Mouse (Mus musculus) urinary bladder, postnatal 36 days (tissue): Measurements from ENCODE around the gene Slc45a3.

Experiments
- DNase-seq, 2 experiments: peaks; one replicate each; pipeline ENCODE4 v3.0.0; 2022; ENCODE audit warnings: low spot score in 2 of 2, mixed read lengths in 1 of 2

Slc45a3 gene

DNA sequence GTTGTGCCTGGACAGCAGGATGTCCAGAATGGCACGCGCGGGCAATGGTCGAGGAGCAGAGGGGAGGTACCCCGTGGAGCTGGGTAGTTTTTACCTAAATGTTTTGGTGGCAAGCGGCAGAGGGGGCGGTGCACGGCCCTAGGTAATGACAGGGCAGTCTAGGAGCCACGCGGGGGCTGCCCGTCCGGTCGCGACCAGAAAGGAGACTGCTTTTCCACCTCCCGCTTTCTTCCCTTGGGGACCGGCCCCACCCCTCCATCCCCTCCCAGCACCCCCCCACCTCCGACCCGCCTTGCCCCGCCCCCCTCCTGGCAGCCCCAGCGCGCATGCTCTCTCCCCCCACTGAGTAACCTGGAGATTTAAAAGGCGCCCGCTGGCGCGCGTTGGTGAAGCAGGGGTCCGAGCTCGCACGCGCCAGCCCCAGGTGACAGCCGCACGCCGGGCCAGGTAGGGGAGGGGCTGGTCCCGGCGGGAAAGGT is at the start of gene Slc45a3:
TSS of gene Slc45a3 (plus strand) at position 362 of the 479 bp plus-strand sequence.
- DNase-seq: no peak

DNA sequence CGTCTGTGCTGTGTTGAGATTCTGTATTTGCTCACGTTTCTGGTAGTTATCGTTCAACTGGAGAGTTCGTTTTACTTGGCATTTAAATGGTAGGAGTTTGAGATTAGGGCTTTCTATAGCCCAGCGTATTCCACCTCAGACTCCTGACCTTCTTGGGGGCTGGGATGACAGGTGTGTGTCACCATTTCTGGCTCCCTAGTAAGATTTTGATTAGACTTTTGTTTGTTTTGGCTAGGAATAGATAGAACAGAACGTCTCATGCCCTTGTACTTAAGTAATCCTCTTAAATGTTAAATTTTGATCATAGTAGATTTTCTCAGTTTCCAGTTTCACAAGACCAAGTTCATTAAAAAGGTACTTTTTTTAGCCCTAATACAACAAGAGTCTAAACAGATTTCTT is 45.1 kb upstream of the Slc45a3 start:
- DNase-seq: no peak

DNA sequence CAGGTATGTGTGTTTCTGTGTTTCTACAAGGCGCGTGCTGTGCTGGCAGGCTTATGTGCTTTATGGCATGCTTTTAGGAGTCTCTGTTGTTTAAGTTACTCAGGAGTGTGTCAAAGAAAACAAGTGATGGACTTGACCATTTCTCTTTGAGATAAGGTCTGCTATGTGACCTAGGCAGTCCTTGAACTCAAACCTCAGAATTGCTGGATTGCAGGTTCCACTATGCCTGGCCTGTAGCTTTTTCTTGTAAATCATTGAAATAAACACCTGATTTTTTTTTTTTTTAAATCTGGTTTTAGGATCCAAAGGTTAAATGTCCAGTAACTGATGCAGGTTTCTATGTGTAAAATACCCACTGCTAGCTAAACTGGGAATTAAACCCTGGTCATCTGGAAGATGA is 43.7 kb upstream of the Slc45a3 start:
- no peak for DNase-seq

DNA sequence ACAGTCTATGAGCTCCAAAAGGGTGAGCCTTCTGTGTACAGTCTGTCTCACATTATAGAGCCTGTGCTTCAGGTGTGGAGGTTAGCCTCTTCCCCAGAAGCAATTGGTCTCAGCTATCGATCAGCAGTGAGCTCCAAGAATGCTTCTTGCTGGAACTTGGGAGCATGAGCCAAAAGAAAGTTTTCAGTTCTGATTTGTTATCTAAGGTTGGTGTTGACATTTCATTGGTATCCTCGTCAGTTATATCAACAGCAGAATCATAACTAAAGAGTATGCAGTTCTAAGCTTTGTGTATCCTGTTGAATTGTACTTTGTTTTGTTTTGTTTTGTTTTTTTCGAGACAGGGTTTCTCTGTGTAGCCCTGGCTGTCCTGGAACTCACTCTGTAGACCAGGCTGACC is 40.7 kb upstream of the Slc45a3 start:
- DNase-seq: no peak

DNA sequence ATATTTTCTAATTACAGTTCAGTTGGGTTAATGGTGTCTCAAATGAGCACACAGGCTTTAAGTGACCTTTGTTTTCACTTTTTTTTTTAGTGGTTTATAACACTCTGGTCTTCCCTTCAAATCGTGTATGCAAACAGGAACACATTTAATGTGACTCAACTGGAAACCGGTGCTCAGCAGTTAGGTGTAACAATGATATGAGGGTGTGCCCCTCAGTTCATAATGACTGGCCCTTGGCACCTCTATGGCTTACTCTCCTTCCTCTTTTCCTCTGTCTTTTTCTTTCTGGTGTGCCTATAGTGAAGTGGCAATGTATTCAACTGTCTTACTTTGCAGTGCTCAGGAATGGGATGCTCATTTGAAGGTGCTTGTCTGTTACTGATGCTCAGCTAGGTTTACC is 29.3 kb upstream of the Slc45a3 start:
- DNase-seq: no peak

DNA sequence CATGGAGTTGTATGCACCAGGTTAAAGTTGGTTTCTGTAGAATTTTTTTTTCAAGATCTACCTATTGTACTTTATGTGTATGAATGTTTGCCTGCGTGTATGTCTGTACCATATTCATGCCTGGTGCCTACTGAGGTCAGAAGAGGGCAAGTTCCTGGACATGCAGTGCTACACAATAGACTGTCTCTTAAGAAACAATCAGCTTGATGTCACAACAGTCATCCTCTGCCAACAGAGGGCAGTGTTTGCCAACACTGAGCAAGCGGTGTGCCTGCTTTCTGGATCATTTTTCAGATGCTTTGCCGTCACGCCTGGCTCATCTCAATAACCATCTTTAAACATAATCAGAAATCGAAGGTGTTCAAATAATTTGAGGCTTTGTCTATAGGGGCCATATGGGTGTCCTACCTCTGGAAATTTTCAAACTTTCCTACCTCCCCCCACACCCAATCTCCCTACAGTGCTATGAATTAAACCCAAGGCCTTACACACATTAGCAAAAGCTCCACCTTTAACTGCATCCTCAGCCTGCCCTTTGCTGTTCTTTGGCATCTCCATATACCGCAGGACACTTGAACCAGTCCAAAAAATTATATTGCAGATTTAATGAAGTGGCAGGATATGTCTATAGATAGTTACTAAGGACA is 25.0 kb upstream of the Slc45a3 start:
- peak; percentile 49 to 66 for DNase-seq

DNA sequence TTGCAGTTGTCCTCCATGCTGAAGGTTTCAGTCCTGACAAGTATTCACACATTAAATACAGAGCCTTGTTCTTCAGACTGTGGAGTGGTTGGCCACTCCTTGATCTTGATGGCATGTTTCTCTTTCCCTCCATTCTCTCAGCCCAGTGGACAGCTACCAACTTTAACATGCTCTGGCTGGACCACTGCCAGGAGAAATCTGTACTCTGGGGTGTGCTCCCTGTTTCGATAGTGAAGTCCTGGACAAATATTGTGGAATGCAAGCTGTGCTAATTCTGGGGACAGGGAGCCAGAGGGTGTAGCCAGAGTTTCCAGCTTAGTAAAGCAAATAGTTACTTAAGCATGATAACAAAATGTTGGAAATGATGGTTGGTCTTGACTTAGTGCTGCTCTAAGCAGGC is 24.0 kb upstream of the Slc45a3 start:
- peak in 1 of 2 experiments; percentile 34 for DNase-seq

DNA sequence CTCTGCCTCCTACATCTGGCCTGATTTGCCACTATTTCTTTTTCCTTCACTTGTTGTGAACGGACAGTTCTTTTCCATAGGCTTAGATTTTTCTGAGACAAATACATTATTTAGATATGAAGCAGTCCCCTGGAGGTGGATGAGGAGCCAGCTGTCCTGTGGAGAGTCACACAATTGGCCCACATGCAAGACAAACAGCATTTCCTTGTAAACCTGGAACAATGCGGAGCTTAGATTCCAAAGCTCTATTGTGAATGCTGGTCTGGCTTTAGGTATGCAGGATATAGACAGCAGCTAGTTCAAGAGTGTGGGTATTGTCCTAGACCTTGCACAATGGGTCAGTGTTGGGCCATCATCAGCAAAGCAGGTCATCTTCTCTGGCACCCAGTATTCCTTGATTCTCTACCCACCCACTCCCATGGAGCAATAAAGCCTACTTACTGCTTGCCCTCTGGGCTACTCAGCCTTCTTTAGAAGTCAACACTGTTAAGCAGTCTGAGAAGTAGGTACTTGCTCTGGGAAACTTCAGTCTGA is 22.0 kb upstream of the Slc45a3 start:
- DNase-seq: no peak

DNA sequence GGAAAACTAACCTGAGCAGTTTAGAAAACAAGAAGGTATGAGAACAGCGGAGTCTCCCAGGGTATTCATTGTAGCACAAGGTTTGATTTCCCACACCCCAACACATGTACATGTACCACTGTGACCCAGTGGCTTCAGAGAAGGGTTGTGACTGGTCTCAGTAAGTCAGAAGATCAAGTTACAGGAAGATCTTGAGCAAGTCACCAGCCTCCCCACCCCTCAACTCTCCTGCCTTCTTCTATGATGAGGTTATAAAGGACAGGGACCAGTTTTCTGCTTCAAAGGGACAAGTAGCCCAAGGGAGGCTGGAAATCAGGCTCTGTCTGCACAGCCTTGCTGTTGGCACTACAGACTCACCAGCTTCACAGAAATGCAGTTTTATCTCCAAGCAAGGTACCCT is 21.3 kb upstream of the Slc45a3 start:
- no peak for DNase-seq

DNA sequence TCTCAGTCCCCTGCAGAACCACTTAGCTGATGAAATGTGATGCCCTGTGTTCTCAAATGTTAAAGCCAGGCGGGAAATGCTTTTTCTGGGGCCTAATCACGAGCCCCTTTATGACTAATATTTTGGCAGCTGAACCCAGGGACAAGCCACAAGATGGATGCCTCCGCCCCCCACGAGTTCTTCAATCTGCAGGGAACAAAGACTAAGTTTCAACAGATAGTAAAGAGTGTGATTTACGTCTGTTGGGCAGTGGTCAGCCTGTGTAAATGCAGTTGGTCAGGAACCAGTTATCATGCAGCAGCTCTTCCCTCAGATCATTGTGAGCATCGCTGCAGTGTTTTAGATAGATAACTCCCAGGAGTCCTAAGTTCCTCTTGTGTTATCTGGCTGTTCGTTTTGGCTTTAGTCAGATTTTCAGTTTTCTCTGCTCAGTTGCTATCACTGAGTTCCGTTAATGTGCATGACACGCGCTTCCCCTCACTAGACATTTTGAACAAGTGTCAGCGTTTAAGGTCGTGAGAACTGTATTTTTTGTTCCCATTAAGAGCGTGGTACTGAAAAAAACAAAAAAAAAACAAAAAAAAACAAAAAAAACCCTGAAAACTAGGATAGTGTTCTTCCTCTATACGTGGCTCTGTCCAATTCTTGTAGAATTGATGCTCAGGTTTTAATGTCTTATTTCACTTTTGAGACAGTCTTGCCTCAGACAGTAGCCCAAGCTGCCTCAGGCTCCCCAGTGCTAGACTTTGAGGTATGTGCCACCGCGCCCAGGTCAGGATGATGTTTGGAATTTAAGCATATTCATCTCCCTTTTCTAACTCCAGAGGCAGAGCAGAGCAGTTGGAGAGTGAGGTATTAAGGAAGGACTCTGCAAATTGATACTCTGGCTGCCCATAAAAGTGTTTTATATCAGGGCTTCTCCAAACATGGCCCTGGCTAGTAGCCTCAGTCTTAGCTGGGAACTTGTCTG is 19.9 kb upstream of the Slc45a3 start:
- DNase-seq: no peak

DNA sequence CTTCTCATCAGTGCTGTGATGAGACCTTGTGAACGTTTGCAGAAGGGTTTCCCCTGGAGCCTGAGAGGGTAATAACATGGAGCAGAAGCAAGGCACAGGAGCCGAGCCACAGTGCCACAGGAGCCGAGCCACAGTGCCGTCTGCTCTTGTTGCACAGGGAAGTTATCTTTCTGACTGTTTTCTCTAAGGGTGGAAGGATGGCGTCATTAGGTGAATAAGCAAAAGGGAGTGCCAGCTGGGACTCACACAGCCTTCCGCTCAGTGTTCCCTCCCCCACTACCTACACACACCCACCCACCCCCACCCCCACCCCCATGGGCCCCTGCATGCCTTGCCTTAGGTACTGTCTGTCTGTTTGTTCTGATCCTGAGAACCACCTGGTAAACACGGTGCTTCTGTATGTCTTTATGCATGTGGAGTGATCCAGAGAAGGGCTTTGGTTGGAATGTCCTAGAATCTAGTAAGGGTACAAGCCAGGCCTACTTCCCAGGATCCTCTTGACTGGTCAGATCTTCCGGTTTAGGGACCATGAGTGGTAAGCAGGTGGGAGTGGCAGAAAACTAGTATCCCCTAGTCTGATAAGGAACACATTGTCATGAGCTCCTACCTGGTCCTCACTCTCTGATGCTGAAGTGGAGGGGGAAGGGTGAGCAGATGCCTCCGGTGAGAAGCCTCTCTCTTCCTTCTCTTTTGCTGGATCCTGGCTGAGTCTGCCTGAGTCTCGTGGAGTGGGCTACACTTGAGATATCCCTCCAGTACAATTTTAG is 16.9 kb upstream of the Slc45a3 start:
- no peak for DNase-seq

DNA sequence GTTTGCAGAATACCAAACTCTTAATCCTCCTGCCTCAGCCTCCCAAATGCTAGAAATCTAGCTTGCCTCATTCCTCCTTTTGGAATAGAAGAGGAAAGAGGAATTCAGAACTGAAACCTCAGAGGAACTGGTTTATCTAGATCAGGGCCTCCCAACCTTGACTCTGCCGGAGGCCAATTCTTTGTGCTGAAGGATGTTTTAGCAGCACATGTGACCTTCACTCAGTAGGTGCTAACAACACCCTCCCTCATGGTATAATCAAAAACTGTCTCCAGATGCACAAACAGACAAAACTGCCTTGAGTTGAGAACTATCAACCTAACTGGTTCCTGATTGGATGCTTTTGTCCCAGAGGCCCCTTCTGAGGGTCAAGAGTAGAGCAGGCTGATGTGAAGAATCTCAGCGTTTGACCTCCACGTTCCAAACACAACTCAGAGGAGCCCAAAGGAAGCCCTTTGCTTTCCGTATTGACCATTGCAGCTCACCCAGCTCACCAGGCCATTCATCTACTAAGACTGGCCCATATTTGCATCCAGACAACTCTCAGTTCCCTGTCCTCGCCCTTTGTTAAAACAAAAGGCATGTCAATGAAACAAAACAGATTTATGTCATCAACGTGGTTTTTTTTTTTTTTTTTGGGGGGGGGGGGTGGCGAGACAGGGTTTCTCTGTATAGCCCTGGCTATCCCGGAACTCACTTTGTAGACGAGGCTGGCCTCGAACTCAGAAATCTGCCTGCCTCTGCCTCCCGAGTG is 16.1 kb upstream of the Slc45a3 start:
- no peak for DNase-seq

DNA sequence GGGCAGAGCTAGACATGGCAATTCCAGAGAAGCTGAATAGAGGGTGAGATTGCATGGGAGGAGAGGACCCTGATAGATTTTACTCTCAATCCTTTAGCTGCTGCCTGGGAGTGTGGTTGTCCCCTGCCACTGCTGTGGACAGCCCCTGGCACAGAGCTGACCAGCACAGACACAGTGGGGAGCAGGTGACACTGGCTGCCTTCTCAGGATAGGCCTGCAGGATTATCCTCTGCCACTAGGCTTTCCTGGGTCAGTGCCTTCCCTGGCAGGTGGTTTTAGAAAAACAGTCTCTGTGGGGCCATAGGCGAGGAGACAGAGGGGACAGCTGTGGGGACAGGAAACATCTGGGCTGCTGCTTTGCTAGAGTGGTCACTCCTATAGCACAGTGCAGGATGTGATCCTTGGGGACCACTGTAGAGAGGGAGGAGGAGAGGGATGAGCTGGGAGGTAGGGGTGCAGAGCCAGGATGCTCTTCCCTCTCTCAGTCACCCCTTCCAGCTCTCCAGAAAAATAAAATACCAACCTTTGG is 14.7 kb upstream of the Slc45a3 start:
- no peak for DNase-seq

DNA sequence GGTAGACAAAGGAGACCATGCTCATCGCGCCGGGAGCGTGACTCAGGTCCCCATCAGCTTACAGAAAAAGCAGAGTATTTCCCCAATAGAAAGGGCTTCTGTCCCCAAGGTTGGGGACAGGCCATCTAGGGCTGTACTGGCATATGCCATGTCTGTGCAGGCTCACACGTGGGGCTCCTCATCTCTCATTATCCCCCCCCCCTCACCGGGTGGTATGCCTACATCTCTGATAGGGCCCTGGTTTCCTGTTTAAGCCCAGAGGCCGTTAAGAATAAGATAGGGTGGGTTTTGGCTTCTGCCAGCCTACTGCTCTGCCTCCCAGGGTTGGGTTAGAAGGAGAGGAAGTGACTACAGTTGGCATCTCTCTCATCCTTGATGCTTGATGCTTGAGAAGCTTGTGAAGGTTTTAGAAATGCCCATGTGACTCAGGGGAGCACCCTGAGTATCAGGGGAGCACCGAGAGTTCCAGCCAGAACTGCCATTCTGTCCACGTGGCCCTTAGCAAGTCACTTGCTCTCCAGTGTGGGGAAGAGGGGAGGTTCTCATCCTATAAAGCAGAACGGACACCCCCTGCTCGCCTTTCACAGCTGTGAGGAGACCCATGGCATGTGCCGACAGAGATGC is 8.4 kb upstream of the Slc45a3 start:
- DNase-seq: no peak

DNA sequence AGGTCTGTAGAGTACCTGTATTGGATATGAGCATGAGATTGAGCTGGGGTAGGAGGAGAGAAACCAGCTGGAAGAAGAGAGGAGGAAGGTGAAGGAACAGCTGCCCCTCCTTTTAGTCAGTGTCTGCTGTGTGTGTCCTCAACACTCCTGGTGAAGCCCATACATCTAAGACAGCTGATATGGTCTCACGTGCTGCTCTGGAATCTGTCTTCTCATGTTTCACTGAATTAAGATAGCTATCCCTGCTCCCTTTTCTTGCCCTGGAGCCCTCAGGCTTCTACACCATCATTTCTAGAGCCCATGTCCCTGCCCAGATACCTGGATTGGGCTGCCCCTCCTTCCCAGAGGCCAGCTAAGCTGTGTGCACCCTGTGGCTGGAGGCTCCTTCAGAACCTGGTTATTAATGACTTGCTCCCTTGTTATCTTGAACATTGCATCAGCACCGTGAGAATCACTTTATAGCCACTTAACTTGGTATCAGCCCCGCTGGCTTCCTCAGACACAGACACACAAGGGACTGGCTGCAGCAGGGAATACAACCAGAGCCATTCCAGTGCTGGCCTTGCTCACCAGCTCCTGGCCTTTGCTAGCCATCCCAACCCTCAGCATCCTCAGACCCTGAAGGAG is 7.5 kb upstream of the Slc45a3 start:
- no peak for DNase-seq

DNA sequence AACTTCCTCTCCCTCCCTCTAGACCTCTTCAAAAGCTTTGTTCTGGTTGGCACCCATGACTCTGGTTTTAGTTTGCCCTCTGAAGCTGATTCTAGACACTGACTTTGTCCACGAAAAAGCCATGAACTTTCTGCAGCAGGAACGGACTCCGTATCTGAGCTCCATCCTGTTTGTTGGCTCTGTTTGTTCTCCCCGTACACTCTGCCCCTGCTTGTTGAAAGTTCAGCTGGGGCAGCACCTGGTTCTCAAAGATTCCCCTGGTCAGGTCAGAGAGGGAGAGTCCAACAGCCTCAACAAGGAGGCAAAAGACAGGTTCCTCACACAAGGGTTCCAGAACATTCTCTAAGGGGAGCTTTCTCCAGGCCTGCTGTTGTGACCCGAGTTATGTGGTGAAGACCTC is 5.4 kb upstream of the Slc45a3 start:
- DNase-seq: no peak

DNA sequence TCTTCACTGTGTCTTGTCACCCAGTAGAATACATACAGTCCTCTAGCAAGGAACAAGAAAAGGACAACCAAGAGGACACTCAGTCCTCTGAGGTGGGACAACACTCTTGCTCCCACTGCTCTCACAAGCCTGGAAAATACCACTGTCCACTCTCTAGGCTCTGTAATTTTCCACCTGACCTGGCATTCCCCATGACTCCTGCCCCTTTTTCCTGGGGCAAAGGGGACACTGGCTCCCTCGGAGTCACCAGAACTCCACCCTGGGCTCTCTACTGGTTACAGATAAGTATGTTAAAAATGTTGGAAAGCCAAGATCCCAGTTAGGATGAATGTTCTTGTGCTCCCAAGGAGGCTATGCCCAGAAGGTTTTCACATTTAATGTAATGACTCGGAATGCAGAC is 1.8 kb upstream of the Slc45a3 start:
- DNase-seq: no peak

DNA sequence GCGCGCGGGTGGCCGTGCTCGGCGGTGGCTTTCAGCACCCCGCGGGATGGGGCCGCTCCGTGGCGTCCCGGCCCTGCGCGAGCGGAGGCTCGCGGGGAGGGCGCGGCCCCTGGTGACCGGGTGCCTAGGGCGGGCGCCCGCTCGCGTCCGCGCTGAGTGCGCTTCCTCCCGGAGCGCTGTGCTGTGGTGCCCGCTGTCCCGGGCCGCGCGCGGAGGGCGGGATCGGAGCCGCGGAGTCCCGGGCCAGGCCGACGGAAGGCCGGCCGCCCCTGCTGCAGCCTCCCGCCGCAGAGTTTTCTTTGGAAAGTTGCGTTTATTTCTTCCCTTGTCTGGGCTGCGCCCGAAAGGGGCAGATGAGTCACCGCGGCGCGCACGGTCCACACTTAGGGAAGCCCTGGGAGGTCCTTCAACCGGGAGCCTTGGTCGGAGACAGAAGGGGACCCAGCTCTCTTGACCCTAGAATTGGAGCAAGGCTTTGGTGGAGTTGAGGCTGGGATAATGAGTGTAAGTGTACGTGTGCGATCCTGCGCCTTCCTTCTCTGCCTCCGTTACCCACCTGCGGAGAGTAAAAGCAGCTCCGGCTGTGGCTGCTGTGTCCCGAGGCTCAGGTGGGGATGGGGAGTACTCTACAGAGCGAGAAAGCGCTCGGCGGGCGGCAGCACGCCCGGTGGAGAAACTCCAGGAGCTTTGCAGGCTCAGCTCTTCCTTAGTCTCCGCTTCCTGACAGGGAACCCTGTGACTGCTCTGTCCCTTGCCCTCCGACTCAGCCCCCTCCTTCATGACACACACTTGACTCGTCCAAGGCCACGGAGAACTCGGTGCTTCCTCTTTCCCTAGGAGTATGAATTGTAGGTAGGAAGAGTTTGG is 551 bp downstream of the Slc45a3 start:
- peak in 1 of 2 experiments; percentile 39 for DNase-seq

DNA sequence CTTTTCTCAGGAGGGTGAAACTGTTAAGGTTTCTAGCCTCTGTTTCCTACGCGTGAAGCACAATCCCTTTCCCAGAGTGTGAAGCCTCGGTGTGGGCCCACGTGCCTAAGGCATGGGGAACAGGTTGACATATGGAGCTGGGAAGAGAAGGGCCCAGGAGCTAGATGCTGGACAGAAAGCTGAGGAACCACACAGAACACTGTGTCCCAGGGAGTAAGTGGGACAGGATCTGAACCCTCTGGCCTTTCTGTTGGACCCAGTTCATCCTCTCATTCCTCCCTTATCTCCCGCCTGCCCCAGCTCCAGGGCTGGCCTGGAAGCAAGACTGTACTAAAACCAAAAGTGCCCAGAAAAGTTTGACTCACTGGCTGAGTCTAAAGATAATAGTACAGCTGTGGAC is 1.3 kb downstream of the Slc45a3 start:
- no peak for DNase-seq
